19 mouse cellular contexts compared by ENCODE assay signal in genomic region chr13:30012226-30012625, GRCm38 (mm10). TPM values are rescaled to one million over a fixed set of nuclear protein-coding genes. Genes with fewer than 3 reads are reported as not detected.
DNase-seq lines count a peak whose midpoint lies in the region; ATAC-seq lines count a peak whose summit lies in the region.
"Had no signal": no experiment of that assay in that cellular context is flagged by ENCODE, and none has a peak within 500 bp of the region (broad histone marks: within the 10 kb centered on the region; RNA-seq: fewer than 3 reads in every experiment).

No protein-coding gene starts in this region.

- H3K9ac ChIP-seq in neural tube, embryonic 13.5 days = no peak overlapping the region
- no peak overlapping the region for H3K9ac ChIP-seq in forebrain, embryonic 14.5 days (ENCODE audit: low read length)
- H3K9ac ChIP-seq: embryonic facial prominence, embryonic 12.5 days; heart, embryonic 13.5 days; hindbrain, embryonic 15.5 days had no signal

- H3K27ac ChIP-seq in neural tube, embryonic 13.5 days (replicated peaks) = no peak overlapping the region
- H3K27ac ChIP-seq in forebrain, embryonic 14.5 days (ENCODE audit: low read depth, low read length) = no peak overlapping the region
- H3K27ac ChIP-seq: embryonic facial prominence, embryonic 12.5 days; gastrocnemius, adult 2 months; heart, embryonic 13.5 days; hindbrain, embryonic 15.5 days had no signal

- H3K4me1 ChIP-seq in neural tube, embryonic 13.5 days (replicated peaks) = 0 out of 2 replicates have a peak, but pooled peaks cover 4% of the 10 kb centered on the region
- no peaks in the 10 kb centered on the region for H3K4me1 ChIP-seq in forebrain, embryonic 14.5 days (ENCODE audit: control insufficient read depth, insufficient read depth, low read length)
- H3K4me1 ChIP-seq: embryonic facial prominence, embryonic 12.5 days; heart, embryonic 13.5 days; hindbrain, embryonic 15.5 days had no signal

- H3K4me3 ChIP-seq in neural tube, embryonic 13.5 days = no peak overlapping the region
- no peak overlapping the region for H3K4me3 ChIP-seq in forebrain, embryonic 14.5 days (ENCODE audit: low read depth, low read length)
- H3K4me3 ChIP-seq: embryonic facial prominence, embryonic 12.5 days; gastrocnemius, adult 2 months; heart, embryonic 13.5 days; hindbrain, embryonic 15.5 days had no signal

- peak; percentile 40 for ATAC-seq in neural tube, embryonic 13.5 days (ENCODE audit: low read depth)
- ATAC-seq in forebrain, embryonic 14.5 days = no peak
- ATAC-seq: forebrain, embryonic 16.5 days had no signal

- H3K36me3 ChIP-seq in neural tube, embryonic 13.5 days = no peaks in the 10 kb centered on the region
- no peaks in the 10 kb centered on the region for H3K36me3 ChIP-seq in forebrain, embryonic 14.5 days (ENCODE audit: control insufficient read depth, insufficient read depth, low read length)
- H3K36me3 ChIP-seq: embryonic facial prominence, embryonic 12.5 days; heart, embryonic 13.5 days; hindbrain, embryonic 15.5 days had no signal

- no peaks in the 10 kb centered on the region for H3K9me3 ChIP-seq in neural tube, embryonic 13.5 days
- no peaks in the 10 kb centered on the region for H3K9me3 ChIP-seq in forebrain, embryonic 14.5 days (replicated peaks; ENCODE audit: control insufficient read depth, low read length)
- H3K9me3 ChIP-seq: embryonic facial prominence, embryonic 12.5 days; heart, embryonic 13.5 days; hindbrain, embryonic 15.5 days had no signal

- intact Hi-C loops in left cerebral cortex, postnatal 4 days (cut with DNase I) = no loop called here

- H3K4me2 ChIP-seq in neural tube, embryonic 13.5 days = no peak overlapping the region
- no peak overlapping the region for H3K4me2 ChIP-seq in forebrain, embryonic 14.5 days (ENCODE audit: low read length)
- H3K4me2 ChIP-seq: embryonic facial prominence, embryonic 12.5 days; heart, embryonic 13.5 days; hindbrain, embryonic 15.5 days had no signal

- H3K27me3 ChIP-seq in neural tube, embryonic 13.5 days = no peaks in the 10 kb centered on the region
- H3K27me3 ChIP-seq in forebrain, embryonic 14.5 days (replicated peaks; ENCODE audit: control insufficient read depth, insufficient read depth, low read length) = no peaks in the 10 kb centered on the region
- H3K27me3 ChIP-seq: embryonic facial prominence, embryonic 12.5 days; heart, embryonic 13.5 days; hindbrain, embryonic 15.5 days had no signal

- 32% methylated on average over 6 of the region's 6 CpGs for WGBS in neural tube, embryonic 13.5 days
- 83% methylated on average over 6 of the region's 6 CpGs for WGBS in forebrain, embryonic 14.5 days

- DNase-seq in frontal cortex, adult 2 months (ENCODE audit: extremely low spot score in 1 of 2, low spot score in 1 of 2) = peak; percentile 13 to 33
- no peak for DNase-seq in frontal cortex, postnatal 14 days (ENCODE audit: low spot score in 2 of 2)
- DNase-seq in left cerebral cortex, adult 18-20 months (ENCODE audit: low spot score in 2 of 2) = peak; percentile 7 to 11
- no peak for DNase-seq in left cerebral cortex, postnatal 4 days
- peak; percentile 31 for DNase-seq in right cerebral cortex, adult 18-20 months
- DNase-seq in right cerebral cortex, postnatal 10 days (ENCODE audit: low spot score in 2 of 2) = no peak
- no peak for DNase-seq in forebrain, embryonic 14.5 days (ENCODE audit: low spot score)
- DNase-seq: adrenal gland, postnatal 10 days; cerebellum, adult 11-12 months; cerebellum, adult 9-10 months; cerebellum, postnatal 25 days; gastrocnemius, adult 2 months; gastrocnemius, postnatal 25 days; heart, postnatal 36 days had no signal

RNA-seq across cellular contexts. Expression of gene E2f3, which starts 26.4 kb away (rescaled TPM):
- polyA plus RNA-seq in frontal cortex, adult 2 months (2012; rRNA removed) = 14.5 and 14.9 TPM in 2 replicates
- 10 to 100 TPM; 19.0 to 20.4 TPM for total RNA-seq in left cerebral cortex, adult 18-20 months (2021)
- total RNA-seq in left cerebral cortex, postnatal 4 days (2021) = 10 to 100 TPM; 16.4 to 17.8 TPM
- polyA plus RNA-seq in neural tube, embryonic 13.5 days (2015; fragmentation: Nextera tagmentation; extraction: Ambion mirVana) = 4.9 and 5.1 TPM in 2 replicates
- 6.3 and 6.5 TPM in 2 replicates for polyA plus RNA-seq in forebrain, embryonic 14.5 days (2014; fragmentation: Nextera tagmentation; extraction: Ambion mirVana)

Comparison
In these comparisons a context has a peak if more than half of its experiments do, and no peak if none do; other contexts are left out.
1. DNase-seq: peak in frontal cortex, adult 2 months (2 of 2), left cerebral cortex, adult 18-20 months (2 of 2) and right cerebral cortex, adult 18-20 months (single experiment); none in frontal cortex, postnatal 14 days (0 of 2), left cerebral cortex, postnatal 4 days (single experiment), right cerebral cortex, postnatal 10 days (0 of 2) and forebrain, embryonic 14.5 days (single experiment).